Mouse (Mus musculus) C2C12 (cell line): ENCODE data around the gene Sh3kbp1. TPM values are rescaled to one million over a fixed set of nuclear protein-coding genes. Genes with fewer than 3 reads are reported as not detected.

Experiments used
- H3K27me3 ChIP-seq: one replicate; pipeline ENCODE4 v1.6.1; 2011; ENCODE audit not compliant: control insufficient read depth, insufficient read depth, insufficient read length
- H3K36me3 ChIP-seq: one replicate; pipeline ENCODE4 v1.6.1; 2011; ENCODE audit not compliant: control insufficient read depth, insufficient read depth
- H3K4me3 ChIP-seq: one replicate; pipeline ENCODE4 v1.5.1; 2011; ENCODE audit warnings: mild to moderate bottlenecking, control low read depth; ENCODE audit not compliant: poor library complexity, insufficient read depth, severe bottlenecking
- H3K79me2 ChIP-seq: one replicate; pipeline ENCODE4 v1.6.1; 2011; ENCODE audit not compliant: control insufficient read depth, insufficient read depth
- H3K79me3 ChIP-seq: one replicate; pipeline ENCODE4 v1.6.1; 2011; ENCODE audit warnings: low read depth, control low read depth
- H3ac ChIP-seq: one replicate; pipeline ENCODE3; 2011; ENCODE audit warnings: low read depth; ENCODE audit not compliant: control insufficient read depth, insufficient read length
- CEBPB ChIP-seq: IDR thresholded peaks from one replicate; pipeline ENCODE4 v1.6.1; 2011; ENCODE audit warnings: low read depth, mild to moderate bottlenecking, control low read depth, moderate library complexity
- CTCF ChIP-seq: IDR thresholded peaks from one replicate; pipeline ENCODE4 v1.5.1; 2011; ENCODE audit not compliant: control insufficient read depth, insufficient read depth, insufficient read length
- FOSL1 ChIP-seq: IDR thresholded peaks from one replicate; pipeline ENCODE4 v1.8.0; 2011; ENCODE audit warnings: mild to moderate bottlenecking, low read length; ENCODE audit not compliant: poor library complexity, insufficient read depth, severe bottlenecking
- MAX ChIP-seq: IDR thresholded peaks from one replicate; pipeline ENCODE4 v1.6.1; 2011; ENCODE audit warnings: mild to moderate bottlenecking, control low read depth
- MYOD1 ChIP-seq: IDR thresholded peaks from one replicate; pipeline ENCODE4 v1.6.1; 2011; ENCODE audit warnings: low read depth; ENCODE audit not compliant: control insufficient read depth, insufficient read length
- MYOG ChIP-seq: IDR thresholded peaks from one replicate; pipeline ENCODE4 v1.6.1; 2011; ENCODE audit not compliant: control insufficient read depth, insufficient read length; ENCODE audit errors: extremely low read depth
- USF1 ChIP-seq: IDR thresholded peaks from one replicate; pipeline ENCODE4 v1.6.1; 2011; ENCODE audit warnings: low read depth, mild to moderate bottlenecking, control low read depth, moderate library complexity
- polyA plus RNA-seq: library from polyadenylated mRNA; unstranded; fragments of >200 nt; fragmentation: generic; extraction: Trizol; gene quantifications from one replicate; pipeline ENCODE4 v1.2.1, GENCODE M21; 2012; ENCODE audit warnings: missing spikeins

Sh3kbp1 gene
- polyA plus RNA-seq, 1 experiment: 46.2 TPM

DNA sequence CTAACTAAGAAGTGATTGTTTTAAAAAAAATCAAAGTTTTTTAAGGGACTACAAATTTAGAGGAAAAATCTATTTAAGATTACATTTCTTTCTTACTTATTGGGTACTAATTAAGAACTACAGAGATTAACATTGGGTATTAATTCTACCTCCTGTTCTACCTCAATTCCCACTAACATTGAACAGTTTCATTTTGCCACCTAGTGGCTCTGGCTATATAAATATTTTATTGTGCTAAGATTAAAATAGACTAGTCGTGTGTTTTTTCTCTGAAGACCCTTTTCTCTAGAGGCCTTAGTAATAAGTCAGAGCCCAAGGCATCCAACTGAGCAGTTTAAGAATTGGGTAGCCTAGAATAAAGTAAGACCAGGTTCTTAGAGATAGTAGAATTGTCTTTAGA lies 288.1 kb downstream of the Sh3kbp1 start:
- no peaks in the 10 kb centered on the region for H3K36me3 ChIP-seq

DNA sequence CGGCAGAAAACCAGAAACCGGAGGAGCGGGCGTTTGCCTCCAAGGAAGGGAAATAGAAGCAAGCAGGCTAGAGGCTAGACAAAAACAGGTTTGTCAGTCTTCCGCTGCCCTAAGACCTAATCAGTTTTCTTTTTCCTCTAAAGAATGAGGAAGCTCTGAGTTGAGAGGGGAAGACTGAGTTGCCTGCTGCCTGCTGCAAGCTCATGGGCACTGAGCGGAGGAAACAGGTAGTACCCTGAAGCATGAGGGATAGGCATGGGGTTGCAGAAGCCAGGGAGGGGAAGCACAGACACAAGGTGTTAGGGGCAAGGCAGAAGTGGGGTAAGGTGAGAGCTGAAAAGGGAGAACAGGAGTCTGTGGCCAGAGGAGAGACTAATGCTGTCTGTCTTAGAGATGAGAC lies 297.7 kb downstream of the Sh3kbp1 start:
- H3K27me3 ChIP-seq: no peaks in the 10 kb centered on the region
- no peak for TF ChIP-seq MYOD1
- TF ChIP-seq CEBPB: no peak
- no peak for TF ChIP-seq USF1
- TF ChIP-seq MYOG: no peak
- no peak for TF ChIP-seq CTCF
- no peak for TF ChIP-seq FOSL1
- TF ChIP-seq MAX: no peak

More for the DNA sequence above, 288.1 kb downstream of the Sh3kbp1 start:
- Histone ChIP-seq H3K4me3 (no peak overlapping the region), H3K27me3 (no peaks in the 10 kb centered on the region), H3K79me3 (peaks cover 5% of the 10 kb centered on the region), H3K79me2 (peaks cover 7% of the 10 kb centered on the region), H3ac (no peak overlapping the region)
- TF ChIP-seq MYOD1 (no peak), CEBPB (no peak), CTCF (no peak), FOSL1 (no peak), MYOG (no peak), MAX (no peak), USF1 (no peak)

GRCm38 (mm10) chrX:159928165-159928564 lies 301.1 kb downstream of the Sh3kbp1 start:
- H3K4me3 ChIP-seq: no peak overlapping the region
- no peaks in the 10 kb centered on the region for H3K27me3 ChIP-seq
- H3K79me2 ChIP-seq: no peaks in the 10 kb centered on the region
- H3ac ChIP-seq: no peak overlapping the region
- TF ChIP-seq MYOD1: no peak
- no peak for TF ChIP-seq CTCF
- no peak for TF ChIP-seq MAX
- TF ChIP-seq CEBPB: no peak
- no peak for TF ChIP-seq FOSL1
- H3K79me3 ChIP-seq: peaks cover 2% of the 10 kb centered on the region
- peaks cover 19% of the 10 kb centered on the region for H3K36me3 ChIP-seq

More for the DNA sequence above, 297.7 kb downstream of the Sh3kbp1 start:
- Histone ChIP-seq H3K4me3 (no peak overlapping the region), H3K79me3 (no peaks in the 10 kb centered on the region), H3ac (no peak overlapping the region), H3K79me2 (no peaks in the 10 kb centered on the region), H3K36me3 (peaks cover 20% of the 10 kb centered on the region)

DNA sequence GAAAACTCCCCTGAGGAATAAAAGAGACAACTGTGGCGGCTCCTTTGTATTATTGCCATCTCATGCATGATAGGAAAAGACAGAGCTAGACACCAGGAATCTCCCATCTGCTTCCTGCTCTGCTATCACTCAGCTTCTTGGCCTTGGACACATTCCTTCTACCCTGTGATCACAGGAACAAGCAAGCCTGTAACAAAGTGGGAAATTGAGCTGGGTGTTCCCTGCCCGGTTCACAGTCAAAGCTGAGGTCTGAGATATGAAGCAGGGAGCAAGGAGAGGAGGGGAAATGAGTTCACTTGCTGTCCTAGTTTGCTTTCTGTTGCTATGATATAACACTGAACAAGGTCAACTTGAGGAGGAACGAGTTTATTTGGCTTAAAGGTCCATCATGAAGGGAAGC lies 301.8 kb downstream of the Sh3kbp1 start:
- no peak for TF ChIP-seq FOSL1
- no peak for TF ChIP-seq MYOD1
- no peak for TF ChIP-seq CTCF
- TF ChIP-seq MAX: no peak
- TF ChIP-seq MYOG: no peak
- TF ChIP-seq CEBPB: no peak
- no peak for TF ChIP-seq USF1
- no peaks in the 10 kb centered on the region for H3K27me3 ChIP-seq
- peaks cover 19% of the 10 kb centered on the region for H3K36me3 ChIP-seq

GRCm38 (mm10) chrX:159932027-159932426 lies 305.0 kb downstream of the Sh3kbp1 start:
- H3K36me3 ChIP-seq: peaks cover 15% of the 10 kb centered on the region
- H3K79me3 ChIP-seq: peaks cover 2% of the 10 kb centered on the region
- TF ChIP-seq MYOD1: no peak
- no peak for TF ChIP-seq MYOG
- TF ChIP-seq FOSL1: no peak
- no peak for TF ChIP-seq CTCF
- no peak for TF ChIP-seq CEBPB
- H3K79me2 ChIP-seq: no peaks in the 10 kb centered on the region
- H3ac ChIP-seq: no peak overlapping the region
- H3K27me3 ChIP-seq: no peaks in the 10 kb centered on the region
- H3K4me3 ChIP-seq: no peak overlapping the region

More for the DNA sequence above, 301.8 kb downstream of the Sh3kbp1 start:
- H3K79me2 ChIP-seq: no peaks in the 10 kb centered on the region
- H3K4me3 ChIP-seq: no peak overlapping the region
- H3K79me3 ChIP-seq: peaks cover 2% of the 10 kb centered on the region
- H3ac ChIP-seq: no peak overlapping the region

- no peak overlapping the region for H3K4me3 ChIP-seq
- H3K79me2 ChIP-seq: no peaks in the 10 kb centered on the region
- H3ac ChIP-seq: no peak overlapping the region
- no peak for TF ChIP-seq CEBPB
- no peak for TF ChIP-seq MYOG
- TF ChIP-seq CTCF: no peak
- no peak for TF ChIP-seq FOSL1
- TF ChIP-seq MAX: no peak
- no peak for TF ChIP-seq USF1
- no peak for TF ChIP-seq MYOD1
- H3K79me3 ChIP-seq: no peaks in the 10 kb centered on the region
- no peaks in the 10 kb centered on the region for H3K27me3 ChIP-seq
- H3K36me3 ChIP-seq: peaks cover 10% of the 10 kb centered on the region
Measured at GRCm38 (mm10) chrX:159942569-159942968, 315.5 kb downstream of the Sh3kbp1 start.
